Mouse (Mus musculus) spleen, postnatal 14 days (tissue): ENCODE data around the gene Vmn1r160.
"Not testable (repeated sequence)": the region's sequence is repeated elsewhere in the genome, so short reads cannot be mapped to it uniquely, and the experiment has no call there.

Experiments
- DNase-seq, 2 experiments: peaks; one replicate each; pipeline ENCODE4 v3.0.0; 2021 to 2022; ENCODE audit warnings: low spot score in 2 of 2

Gene Vmn1r160

GRCm38 (mm10) chr7:22870924-22871323 is at the start of gene Vmn1r160:
Vmn1r160 (plus strand) TSS chr7:22871224.
- not testable (repeated sequence) for DNase-seq

GRCm38 (mm10) chr7:22843505-22843904 is 27.5 kb upstream of the Vmn1r160 start, which contains the start of gene Vmn1r159:
Vmn1r159 (minus strand) TSS chr7:22843605.
- not testable (repeated sequence) for DNase-seq
